Mouse (Mus musculus): Measurements from ENCODE around the gene Mmd2. TPM values are rescaled to one million over a fixed set of nuclear protein-coding genes. Genes with fewer than 3 reads are reported as not detected.

Mmd2 gene
- total and polyA plus RNA-seq, 2 experiments = 9.8 to 13.1 TPM

DNA sequence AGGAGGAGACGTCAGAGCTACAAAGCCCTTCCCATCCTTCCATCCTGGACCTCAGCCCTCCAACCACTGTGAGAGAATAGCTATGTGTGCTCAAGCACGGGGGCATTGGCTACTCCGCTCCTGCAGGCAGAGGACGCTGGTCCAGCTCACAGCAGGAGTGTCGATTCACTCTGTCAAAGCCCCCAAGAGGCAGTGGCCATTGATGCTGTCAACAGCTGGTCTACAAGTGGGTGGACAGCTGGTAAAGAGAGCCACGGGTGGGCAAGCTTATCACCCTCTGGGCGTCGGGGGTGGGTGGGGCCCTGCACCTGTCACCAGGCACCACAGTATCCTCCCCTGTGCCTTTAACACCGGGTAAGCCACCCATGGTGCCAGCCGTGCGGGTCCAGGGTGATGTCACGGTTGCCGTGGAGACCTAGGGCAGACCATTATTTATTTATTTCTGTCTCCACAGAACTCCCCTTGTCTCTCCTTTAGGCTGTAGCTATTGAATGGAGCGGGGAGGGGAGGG is 24.9 kb downstream of the Mmd2 start:
- DNase-seq (ENCODE audit: extremely low read depth, low read depth, low spot score) = no peak
- no peaks in the 10 kb centered on the region for H3K36me3 ChIP-seq (ENCODE audit: control insufficient read depth, insufficient read depth, low read length)
- no peak overlapping the region for H3K9ac ChIP-seq (ENCODE audit: low read depth, low read length)
- TF ChIP-seq POLR2A (IDR thresholded peaks at IDR 0.05; ENCODE audit: extremely low read depth, insufficient read depth, low read length) (no peak), CTCF (IDR thresholded peaks at IDR 0.05; ENCODE audit: low read depth, low read length) (no peak)
- H3K79me2 ChIP-seq (ENCODE audit: control insufficient read depth, insufficient read depth, low read length) = no peaks in the 10 kb centered on the region
- WGBS = 81% methylated on average over 14 of the region's 14 CpGs
- H3K27ac ChIP-seq (replicated peaks; ENCODE audit: insufficient read depth, low read depth, low read length) = no peak overlapping the region
- no peak overlapping the region for H3K4me3 ChIP-seq (ENCODE audit: insufficient read depth, low read depth, low read length)
- H3K4me1 ChIP-seq (ENCODE audit: control insufficient read depth, insufficient read depth, low read length) = peaks cover 13% of the 10 kb centered on the region; the same call in 1 of the 2 replicates
- H3K27me3 ChIP-seq (ENCODE audit: control insufficient read depth, insufficient read depth, low read length) = no peaks in the 10 kb centered on the region

DNA sequence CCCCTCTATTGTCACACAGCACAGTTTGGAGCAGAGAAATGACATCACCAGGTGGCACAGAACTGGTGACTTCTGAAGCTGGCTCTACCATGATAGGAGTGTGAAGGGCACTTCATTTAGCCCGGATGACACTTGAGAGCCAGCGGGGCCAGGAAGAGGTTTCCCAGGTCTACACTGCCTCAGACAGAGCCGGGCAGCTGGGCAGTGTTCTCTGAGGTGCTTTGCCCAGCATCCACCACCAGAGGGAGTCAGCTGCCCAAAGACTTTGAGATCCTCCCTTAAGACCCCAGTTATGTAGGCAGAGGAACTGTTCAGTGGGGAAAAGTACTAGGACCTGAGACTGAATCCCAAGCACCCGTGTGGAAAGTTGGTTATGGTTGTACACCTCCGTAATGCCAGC is 27.1 kb downstream of the Mmd2 start:
- Histone ChIP-seq H3K4me3 (ENCODE audit: insufficient read depth, low read depth, low read length) (no peak overlapping the region), H3K36me3 (ENCODE audit: control insufficient read depth, insufficient read depth, low read length) (no peaks in the 10 kb centered on the region), H3K9ac (ENCODE audit: low read depth, low read length) (no peak overlapping the region), H3K27ac (replicated peaks; ENCODE audit: insufficient read depth, low read depth, low read length) (no peak overlapping the region), H3K27me3 (ENCODE audit: control insufficient read depth, insufficient read depth, low read length) (no peaks in the 10 kb centered on the region), H3K79me2 (ENCODE audit: control insufficient read depth, insufficient read depth, low read length) (no peaks in the 10 kb centered on the region), H3K4me1 (ENCODE audit: control insufficient read depth, insufficient read depth, low read length) (peaks cover under 1% of the 10 kb centered on the region; the same call in 1 of the 2 replicates)
- TF ChIP-seq CTCF (IDR thresholded peaks at IDR 0.05; ENCODE audit: low read depth, low read length) (peak; percentile 86), POLR2A (IDR thresholded peaks at IDR 0.05; ENCODE audit: extremely low read depth, insufficient read depth, low read length) (no peak)
- whole genome bisulfite sequencing = 20% methylated on average over 5 of the region's 5 CpGs
- peak; percentile 28 for DNase-seq (ENCODE audit: extremely low read depth, low read depth, low spot score)

DNA sequence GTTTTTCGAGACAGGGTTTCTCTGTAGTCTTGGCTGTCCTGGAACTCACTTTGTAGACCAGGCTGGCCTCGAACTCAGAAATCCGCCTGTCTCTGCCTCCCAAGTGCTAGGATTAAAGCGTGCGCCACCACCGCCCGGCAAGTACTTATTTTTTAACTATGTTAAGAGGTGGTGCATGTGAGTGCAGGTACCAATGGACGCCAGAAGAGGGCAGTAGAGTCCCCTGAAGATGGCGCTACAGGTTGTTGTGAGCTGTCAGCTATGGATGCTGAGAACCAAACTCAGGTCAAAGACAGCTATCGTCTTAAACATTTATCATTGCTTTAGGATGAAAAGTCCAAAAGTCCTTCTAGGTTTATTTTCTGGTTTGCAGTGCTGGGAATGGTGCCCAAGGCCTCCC is 30.4 kb downstream of the Mmd2 start:
- H3K27ac ChIP-seq (replicated peaks; ENCODE audit: insufficient read depth, low read depth, low read length) = no peak overlapping the region
- no peaks in the 10 kb centered on the region for H3K79me2 ChIP-seq (ENCODE audit: control insufficient read depth, insufficient read depth, low read length)
- WGBS = 95% methylated on average over 10 of the region's 10 CpGs
- H3K9ac ChIP-seq (ENCODE audit: low read depth, low read length) = no peak overlapping the region
- no peak overlapping the region for H3K4me3 ChIP-seq (ENCODE audit: insufficient read depth, low read depth, low read length)
- H3K36me3 ChIP-seq (ENCODE audit: control insufficient read depth, insufficient read depth, low read length) = no peaks in the 10 kb centered on the region
- no peaks in the 10 kb centered on the region for H3K4me1 ChIP-seq (ENCODE audit: control insufficient read depth, insufficient read depth, low read length)
- peak; percentile 14; the same call in 1 of the 2 replicates for TF ChIP-seq CTCF (IDR thresholded peaks at IDR 0.05; ENCODE audit: low read depth, low read length)
- no peak for TF ChIP-seq POLR2A (IDR thresholded peaks at IDR 0.05; ENCODE audit: extremely low read depth, insufficient read depth, low read length)
- no peak for DNase-seq (ENCODE audit: extremely low read depth, low read depth, low spot score)
- no peaks in the 10 kb centered on the region for H3K27me3 ChIP-seq (ENCODE audit: control insufficient read depth, insufficient read depth, low read length)

DNA sequence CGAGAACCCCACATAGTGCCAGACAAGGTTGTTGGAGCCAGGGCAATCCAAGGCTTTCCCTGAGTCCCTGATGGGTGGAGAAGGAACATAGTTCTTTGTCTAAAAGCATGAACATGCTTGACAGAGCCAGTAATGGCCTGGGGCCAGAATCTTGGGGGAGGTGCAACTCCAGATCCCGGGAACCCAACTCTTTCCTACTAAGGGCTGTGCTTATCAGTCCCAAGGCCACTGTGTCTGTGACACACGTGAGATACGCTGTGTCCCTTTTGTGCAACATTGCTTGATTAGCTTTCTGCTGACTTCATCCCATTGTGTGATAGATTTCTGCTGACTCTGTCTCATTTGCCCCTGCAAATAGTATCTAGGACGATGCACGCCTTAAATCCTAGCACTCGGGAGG is 31.8 kb downstream of the Mmd2 start:
- no peak for TF ChIP-seq POLR2A (IDR thresholded peaks at IDR 0.05; ENCODE audit: extremely low read depth, insufficient read depth, low read length)
- TF ChIP-seq CTCF (IDR thresholded peaks at IDR 0.05; ENCODE audit: low read depth, low read length) = no peak
- H3K9ac ChIP-seq (ENCODE audit: low read depth, low read length) = no peak overlapping the region
- DNase-seq (ENCODE audit: extremely low read depth, low read depth, low spot score) = no peak
- no peak overlapping the region for H3K27ac ChIP-seq (replicated peaks; ENCODE audit: insufficient read depth, low read depth, low read length)
- no peaks in the 10 kb centered on the region for H3K79me2 ChIP-seq (ENCODE audit: control insufficient read depth, insufficient read depth, low read length)
- no peaks in the 10 kb centered on the region for H3K27me3 ChIP-seq (ENCODE audit: control insufficient read depth, insufficient read depth, low read length)
- H3K4me1 ChIP-seq (ENCODE audit: control insufficient read depth, insufficient read depth, low read length) = no peaks in the 10 kb centered on the region
- no peaks in the 10 kb centered on the region for H3K36me3 ChIP-seq (ENCODE audit: control insufficient read depth, insufficient read depth, low read length)
- WGBS = 63% methylated on average over 7 of the region's 7 CpGs
- no peak overlapping the region for H3K4me3 ChIP-seq (ENCODE audit: insufficient read depth, low read depth, low read length)

DNA sequence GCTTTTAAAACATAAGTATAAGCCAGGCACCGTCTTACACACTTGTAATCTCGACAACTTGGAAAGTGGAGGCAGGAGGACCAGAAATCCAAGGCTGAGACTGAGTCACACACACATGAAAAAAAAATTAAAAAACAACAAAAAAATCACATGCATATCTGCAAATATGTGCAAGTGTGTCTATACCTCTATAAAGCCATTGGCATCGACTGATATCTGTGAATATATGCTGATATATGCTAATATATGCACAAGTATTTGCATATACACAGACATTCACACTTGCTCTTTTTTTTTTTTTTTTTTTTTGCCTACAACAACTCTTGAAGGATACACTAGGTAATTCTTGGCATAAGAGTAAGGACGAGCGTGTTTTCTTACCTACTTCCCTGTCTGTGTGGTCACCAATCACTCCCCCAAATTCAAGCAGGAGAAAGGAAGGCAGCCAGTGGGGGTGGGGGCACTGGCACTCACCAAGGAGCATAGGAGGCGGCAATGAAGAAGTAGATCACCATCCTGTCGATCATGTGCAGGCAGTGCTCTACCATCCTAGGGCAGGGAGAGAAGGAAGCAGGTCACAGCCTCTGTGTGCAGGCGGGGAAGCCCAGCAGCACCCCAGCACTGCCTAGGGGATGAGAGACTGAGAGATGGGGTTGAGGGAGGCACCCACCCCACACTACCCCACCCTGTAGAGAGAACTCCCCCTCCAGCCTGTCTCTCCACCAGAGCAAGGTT is 34.1 kb downstream of the Mmd2 start:
- H3K4me1 ChIP-seq (ENCODE audit: control insufficient read depth, insufficient read depth, low read length) = no peaks in the 10 kb centered on the region
- no peaks in the 10 kb centered on the region for H3K36me3 ChIP-seq (ENCODE audit: control insufficient read depth, insufficient read depth, low read length)
- no peak for TF ChIP-seq CTCF (IDR thresholded peaks at IDR 0.05; ENCODE audit: low read depth, low read length)
- no peak for TF ChIP-seq POLR2A (IDR thresholded peaks at IDR 0.05; ENCODE audit: extremely low read depth, insufficient read depth, low read length)
- no peak overlapping the region for H3K9ac ChIP-seq (ENCODE audit: low read depth, low read length)
- no peak overlapping the region for H3K27ac ChIP-seq (replicated peaks; ENCODE audit: insufficient read depth, low read depth, low read length)
- H3K79me2 ChIP-seq (ENCODE audit: control insufficient read depth, insufficient read depth, low read length) = no peaks in the 10 kb centered on the region
- no peak overlapping the region for H3K4me3 ChIP-seq (ENCODE audit: insufficient read depth, low read depth, low read length)
- no peaks in the 10 kb centered on the region for H3K27me3 ChIP-seq (ENCODE audit: control insufficient read depth, insufficient read depth, low read length)
- no peak for DNase-seq (ENCODE audit: extremely low read depth, low read depth, low spot score)
- WGBS = 90% methylated on average over 8 of the region's 8 CpGs

DNA sequence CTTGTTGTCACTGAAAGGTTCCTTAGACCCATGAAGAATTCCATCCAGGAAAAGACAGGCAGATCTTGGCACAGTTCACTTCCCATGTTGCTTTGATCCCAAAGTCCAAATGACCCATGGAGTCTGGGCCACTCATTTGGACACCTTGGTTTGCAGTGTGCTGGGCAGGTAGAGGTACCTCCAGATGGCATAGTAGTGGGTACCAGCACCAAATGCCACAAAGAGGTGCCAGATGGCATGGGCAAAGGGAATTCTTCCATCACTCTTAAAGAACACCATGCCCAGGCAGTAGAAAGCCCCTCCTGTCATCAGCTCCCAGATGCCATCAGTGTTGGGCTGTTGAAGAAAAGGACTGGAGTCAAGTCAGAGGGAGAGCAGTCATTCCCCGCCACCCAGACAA is 44.0 kb downstream of the Mmd2 start:
- TF ChIP-seq POLR2A (IDR thresholded peaks at IDR 0.05; ENCODE audit: extremely low read depth, insufficient read depth, low read length) (no peak), CTCF (IDR thresholded peaks at IDR 0.05; ENCODE audit: low read depth, low read length) (no peak)
- 96% methylated on average over 1 of the region's 1 CpGs for WGBS
- Histone ChIP-seq H3K9ac (ENCODE audit: low read depth, low read length) (no peak overlapping the region), H3K27ac (replicated peaks; ENCODE audit: insufficient read depth, low read depth, low read length) (no peak overlapping the region), H3K79me2 (ENCODE audit: control insufficient read depth, insufficient read depth, low read length) (no peaks in the 10 kb centered on the region), H3K4me1 (ENCODE audit: control insufficient read depth, insufficient read depth, low read length) (no peaks in the 10 kb centered on the region), H3K36me3 (ENCODE audit: control insufficient read depth, insufficient read depth, low read length) (no peaks in the 10 kb centered on the region), H3K27me3 (ENCODE audit: control insufficient read depth, insufficient read depth, low read length) (no peaks in the 10 kb centered on the region), H3K4me3 (ENCODE audit: insufficient read depth, low read depth, low read length) (no peak overlapping the region)
- no peak for DNase-seq (ENCODE audit: extremely low read depth, low read depth, low spot score)

Measured in liver, adult 2 months (tissue).